Mouse (Mus musculus): ENCODE data around the gene Agr2.

The Agr2 gene

DNA sequence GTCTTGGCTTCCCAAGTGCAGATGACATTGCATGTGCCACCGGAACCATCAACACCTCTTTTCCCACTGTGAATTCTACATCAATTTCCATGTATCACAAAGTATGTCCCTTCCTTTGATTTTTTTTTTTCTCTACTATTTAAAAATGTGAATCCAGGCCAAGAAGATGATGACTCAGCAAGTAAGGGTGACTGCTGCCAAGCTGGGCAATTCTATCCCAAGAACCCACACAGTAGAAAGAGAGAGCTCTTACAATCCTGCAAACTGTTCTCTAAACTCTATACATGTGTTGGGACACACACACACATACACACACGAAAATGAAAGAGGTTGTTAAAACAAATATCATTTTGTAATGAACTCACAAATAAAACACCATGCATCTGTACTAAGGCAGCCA lies 34.5 kb downstream of the Agr2 start:
- peak; percentile 11 to 22 for DNase-seq

DNA sequence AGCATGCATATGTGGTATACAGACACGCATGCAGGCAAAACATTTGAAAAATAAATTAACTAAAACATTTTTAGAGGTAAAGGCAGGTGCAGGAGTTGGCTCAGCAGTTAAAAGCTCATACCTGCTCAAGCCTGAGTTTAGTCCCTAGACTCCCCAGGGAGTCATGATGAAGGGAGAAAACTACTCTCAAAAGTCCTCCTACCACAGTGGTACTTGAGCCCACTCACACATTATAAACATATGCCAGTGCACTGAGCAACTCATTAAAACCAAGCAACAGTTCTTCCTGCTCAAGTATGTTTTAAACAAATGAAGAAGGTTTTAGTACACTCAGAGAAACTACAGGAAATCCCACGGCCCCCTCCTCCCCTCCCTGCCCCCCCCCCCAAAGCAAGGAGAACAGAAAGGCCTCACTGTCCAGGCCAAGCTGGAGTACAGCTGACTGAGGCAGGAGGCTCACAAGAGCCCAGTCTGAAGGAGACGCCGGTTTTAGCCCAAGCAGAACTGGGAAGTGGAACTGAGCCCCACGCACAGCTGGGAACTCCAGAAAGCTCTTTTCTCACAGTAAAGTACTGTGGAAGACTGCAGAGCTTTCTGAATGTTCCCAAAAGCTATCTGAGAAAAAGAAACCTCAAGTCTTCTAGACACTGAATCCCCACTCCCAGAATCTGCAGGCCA lies 36.4 kb downstream of the Agr2 start:
- DNase-seq, result no peak

GRCm38 (mm10) chr12:36029687-36030086 lies 37.0 kb downstream of the Agr2 start:
- DNase-seq, result no peak

GRCm38 (mm10) chr12:36030660-36031363 lies 38.1 kb downstream of the Agr2 start:
- DNase-seq, result no peak

DNA sequence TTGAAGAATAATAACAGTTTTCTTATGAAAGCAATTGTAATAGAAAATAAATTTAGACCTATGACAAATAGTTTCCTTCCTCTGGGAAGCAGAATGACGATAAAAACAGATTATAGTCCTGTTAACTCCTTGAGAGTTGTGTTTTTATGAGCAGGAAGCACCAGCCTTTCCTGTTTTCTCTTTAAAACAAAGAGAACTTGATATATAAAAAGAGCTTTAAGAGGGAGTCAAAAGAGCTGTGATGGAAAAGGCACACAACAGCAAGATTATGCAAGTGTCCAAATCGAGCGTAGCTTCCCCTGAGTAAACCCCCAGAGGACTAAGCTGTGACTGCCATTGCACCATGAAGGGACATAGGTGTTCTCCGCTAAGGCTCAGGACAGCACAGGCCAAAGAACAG lies 39.7 kb downstream of the Agr2 start:
- no peak for DNase-seq

GRCm38 (mm10) chr12:36035501-36035900 lies 42.8 kb downstream of the Agr2 start:
- no peak for DNase-seq

- DNase-seq, result no peak
These were observed 43.4 kb downstream of the Agr2 start for GRCm38 (mm10) chr12:36036121-36036520.

DNA sequence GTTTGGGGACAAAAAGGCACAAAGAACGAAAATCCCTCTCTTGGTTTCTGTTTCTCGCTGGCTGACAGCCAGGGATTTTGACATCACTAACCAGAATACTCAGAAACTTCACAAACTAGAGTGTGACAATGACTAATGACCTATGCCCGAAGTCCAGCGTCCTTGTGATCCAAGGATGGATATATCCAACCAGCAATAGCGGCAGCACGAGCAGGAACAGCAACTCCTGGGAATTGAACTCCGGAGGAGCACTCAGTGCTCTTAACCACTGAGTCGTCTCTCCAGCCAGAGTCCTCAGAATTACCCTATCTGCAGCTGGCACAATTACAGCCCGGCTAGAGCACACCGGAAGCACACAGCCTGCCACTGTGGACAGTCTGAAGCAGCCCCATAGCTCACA lies 44.1 kb downstream of the Agr2 start:
- DNase-seq, result no peak

DNA sequence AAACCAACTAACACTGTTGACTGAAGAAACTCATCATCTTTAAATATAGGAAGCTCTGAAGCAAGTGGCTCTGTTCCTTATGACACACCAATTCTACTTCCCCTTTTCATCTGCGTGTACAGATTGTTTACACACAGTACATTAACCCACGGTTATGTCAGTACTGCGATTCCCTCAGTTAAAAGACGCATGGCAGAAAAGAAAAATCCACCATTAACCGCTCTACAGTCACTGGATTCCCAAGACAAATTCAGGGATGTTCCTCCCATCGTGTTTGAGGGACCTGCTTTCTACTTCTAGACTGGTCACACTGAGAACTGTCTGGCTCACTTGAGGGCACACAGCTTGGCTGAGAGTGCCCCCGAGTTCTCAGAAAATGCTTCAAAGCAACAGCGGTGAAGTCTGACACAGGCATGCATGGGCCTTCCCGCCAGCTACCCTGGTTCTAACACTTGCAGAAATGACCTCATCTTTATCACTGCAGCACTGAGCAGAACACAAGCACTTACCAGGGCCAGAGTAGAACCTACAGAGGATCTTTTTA lies 46.9 kb downstream of the Agr2 start:
- peak; percentile 32 to 36 for DNase-seq

DNA sequence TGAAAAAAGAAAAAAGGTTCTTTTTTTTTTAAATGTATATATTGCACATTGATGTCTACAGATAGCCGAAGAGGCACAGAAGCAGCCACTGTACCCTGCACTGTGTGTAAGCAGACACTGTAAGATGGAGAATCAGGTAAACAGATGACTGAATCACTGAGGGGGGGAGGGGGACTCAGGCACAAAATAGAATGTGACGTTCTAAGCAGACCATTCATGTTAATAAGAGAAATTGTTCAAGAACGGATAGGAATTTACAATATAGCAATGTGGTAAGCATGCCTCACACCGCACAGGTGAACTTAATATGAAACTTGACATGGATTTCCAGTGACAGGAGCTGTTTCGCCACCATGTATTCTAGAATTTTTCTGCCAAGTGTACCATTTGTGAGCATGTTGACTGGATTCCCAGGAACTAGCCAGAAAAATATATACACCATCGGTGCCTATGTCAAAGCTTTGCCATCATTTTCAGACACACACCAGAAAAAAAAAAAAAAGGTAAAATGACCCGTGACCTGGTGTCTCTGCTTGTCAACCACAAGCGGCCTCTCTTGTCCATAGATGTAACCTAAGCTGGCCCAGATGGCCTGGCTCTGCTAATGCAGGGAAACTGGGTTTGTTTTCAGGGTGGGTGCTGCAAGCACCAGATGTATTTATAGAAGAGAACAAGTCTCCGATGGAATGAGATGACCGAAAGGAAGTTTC lies 48.0 kb downstream of the Agr2 start:
- DNase-seq, result peak; percentile 38 to 48

- DNase-seq, result no peak
These were observed 48.5 kb downstream of the Agr2 start for GRCm38 (mm10) chr12:36041281-36041589.

DNA sequence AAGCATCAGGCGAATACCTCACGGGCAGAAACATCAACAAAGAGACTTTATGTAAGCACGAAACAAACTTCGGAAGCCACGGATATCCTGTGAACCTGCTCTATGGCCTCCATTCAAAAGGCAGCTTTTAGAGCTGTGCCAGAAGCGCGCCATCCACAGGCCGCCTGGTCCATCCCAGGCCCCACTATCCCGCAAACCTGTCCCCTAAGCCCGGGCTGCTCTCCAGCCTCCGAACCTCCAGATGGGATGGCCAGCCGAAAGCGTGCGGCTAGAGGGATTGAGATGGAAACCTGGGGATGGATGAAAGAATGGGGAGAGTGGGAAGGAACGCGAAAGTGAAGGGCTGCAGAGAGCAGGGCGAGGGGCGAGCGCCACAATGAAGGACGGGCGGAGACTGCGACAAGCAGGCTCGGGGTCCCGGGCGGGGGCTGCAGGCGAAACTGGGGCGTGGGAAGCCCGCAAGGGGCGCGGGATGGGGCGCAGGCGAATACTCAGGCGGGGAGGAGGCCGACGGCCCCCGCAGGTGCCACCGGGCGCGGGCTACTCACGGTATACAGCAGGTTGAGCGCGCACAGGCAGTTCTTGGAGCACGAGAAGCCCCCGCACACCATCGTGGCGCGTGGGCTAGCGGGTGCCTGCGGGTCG lies 49.1 kb downstream of the Agr2 start:
- DNase-seq, result peak; percentile 84 to 86

DNA sequence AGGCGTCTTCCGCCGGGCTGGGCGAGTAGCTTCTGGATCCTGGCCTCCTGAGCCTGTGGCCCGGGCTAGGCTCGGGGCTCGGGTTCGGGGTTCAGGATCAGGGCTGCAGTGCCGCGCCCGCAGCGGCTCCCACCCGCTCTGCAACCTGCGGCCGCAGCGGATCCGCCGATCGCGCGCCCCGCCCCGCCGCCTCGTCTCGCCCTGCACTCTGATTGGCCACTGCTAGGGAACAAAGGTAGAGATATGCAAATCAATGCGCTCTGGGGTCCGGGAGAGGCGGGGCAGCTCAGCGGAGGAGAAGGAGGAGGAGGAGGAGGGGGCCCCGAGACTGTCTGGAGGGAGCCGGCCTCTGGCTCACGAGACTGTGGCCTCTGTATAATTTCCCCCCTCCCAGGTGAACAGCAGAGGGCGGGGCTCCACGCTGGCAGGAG lies 49.7 kb downstream of the Agr2 start, which contains the start of gene Tspan13:
TSS of gene Tspan13 (minus strand) at position 153 of the 431 bp plus-strand sequence.
- DNase-seq, result peak; percentile 95 to 96

DNA sequence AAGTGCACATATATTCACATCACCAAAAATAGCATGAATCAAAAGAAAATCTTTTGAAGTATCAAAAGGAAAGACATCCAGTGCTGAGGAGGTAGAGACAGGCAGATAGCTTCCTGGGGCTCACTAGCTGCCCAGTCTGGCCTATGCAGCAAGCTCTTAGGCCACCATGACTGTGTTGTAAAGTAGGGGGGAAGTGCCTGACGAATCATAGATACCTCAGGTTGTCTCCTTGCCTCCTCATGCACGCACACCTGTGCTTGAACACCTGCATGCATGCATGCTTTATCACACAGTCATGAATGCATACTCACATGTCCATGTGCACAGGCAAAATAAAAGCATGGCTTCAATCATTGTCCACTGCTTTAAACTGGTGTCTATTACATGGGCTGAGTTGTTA lies 52.0 kb downstream of the Agr2 start:
- no peak for DNase-seq

DNA sequence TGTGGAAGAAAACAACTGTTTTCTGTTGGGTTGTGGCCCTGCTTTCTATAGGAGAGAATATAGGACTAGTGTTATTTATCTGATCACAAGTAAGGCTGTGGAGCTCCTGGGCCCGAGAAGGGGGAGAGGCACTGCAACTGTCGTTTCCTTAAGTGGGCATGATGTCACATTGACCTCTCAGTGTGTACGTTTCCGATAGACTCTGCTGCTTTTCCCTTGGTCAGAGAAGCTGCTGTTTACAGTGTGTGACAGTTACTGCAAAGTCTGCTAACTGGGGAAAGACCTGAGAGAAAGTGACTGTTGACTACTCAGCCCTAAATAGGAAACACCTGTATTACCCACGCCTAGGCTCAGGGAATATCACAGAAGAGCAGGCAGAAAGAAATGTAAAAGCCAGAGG lies 53.5 kb downstream of the Agr2 start:
- DNase-seq, result no peak

GRCm38 (mm10) chr12:36047593-36047992 lies 54.9 kb downstream of the Agr2 start:
- DNase-seq, result no peak

GRCm38 (mm10) chr12:36050276-36050675 lies 57.6 kb downstream of the Agr2 start:
- no peak for DNase-seq
